Mouse (Mus musculus) cerebellum, adult 9-11 months (tissue): ENCODE data around the gene Zyg11b.

ENCODE experiments used
- DNase-seq: peaks from one replicate; pipeline ENCODE4 v3.0.0; 2022

The Zyg11b gene

DNA sequence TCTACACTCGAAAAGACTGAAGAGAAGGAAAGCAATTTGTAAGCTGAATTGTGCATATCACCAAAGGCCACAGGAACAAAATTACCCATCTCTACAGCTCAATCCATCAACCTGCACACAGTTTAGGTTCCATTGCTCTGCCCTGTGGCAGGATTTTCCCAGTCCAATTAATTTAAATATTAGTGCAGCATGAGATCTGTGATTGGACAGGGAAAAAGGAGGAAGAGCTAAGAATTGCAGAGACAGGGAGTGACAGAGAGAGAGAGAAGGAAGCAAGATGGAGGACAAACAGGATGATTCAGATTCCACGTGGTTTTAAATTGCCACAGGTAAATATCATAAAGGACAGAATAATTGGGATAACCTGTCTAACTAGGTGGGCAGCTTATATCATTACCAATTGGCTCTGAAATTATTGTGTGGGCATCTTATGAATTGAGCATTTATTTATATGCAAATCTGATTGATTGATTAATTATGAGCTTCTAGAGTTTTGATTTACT lies 108.0 kb downstream of the Zyg11b start:
- DNase-seq, result no peak

DNA sequence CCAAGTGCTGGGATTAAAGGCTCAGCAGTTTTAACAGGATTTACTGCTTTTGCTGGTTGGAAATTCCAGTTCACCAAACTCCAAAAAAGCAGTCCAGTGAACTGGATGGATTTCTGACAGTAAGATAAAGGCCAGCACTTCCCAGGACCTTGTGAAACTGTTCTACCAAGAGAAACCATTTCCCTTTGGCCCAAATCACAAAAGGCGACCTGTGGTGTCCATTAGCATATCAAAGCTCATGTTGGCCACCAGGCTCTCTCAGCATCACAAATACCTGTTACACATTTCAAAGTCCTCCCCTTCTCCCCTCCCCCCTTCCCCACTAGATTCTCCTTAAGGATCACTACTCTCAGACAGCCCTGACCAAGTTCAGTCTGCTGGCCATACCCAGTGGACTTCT lies 118.6 kb downstream of the Zyg11b start:
- no peak for DNase-seq
